Mouse (Mus musculus) CH12.LX (cell line): Measurements from ENCODE around the gene Cby1.

Experiments
- BHLHE40 ChIP-seq: IDR thresholded peaks from 2 replicates; pipeline ENCODE4 v1.6.1; 2011; ENCODE audit warnings: mild to moderate bottlenecking, low read depth, low read length, improper control_type of control experiment
- CHD2 ChIP-seq: IDR thresholded peaks from 2 replicates; pipeline ENCODE4 v1.6.1; 2011; ENCODE audit warnings: low read length, improper control_type of control experiment
- CTCF ChIP-seq, 2 experiments: IDR thresholded peaks in 1 of 2; conservative IDR thresholded peaks in 1 of 2; 2 replicates each; pipeline ENCODE4 v1.5.1; 2011 to 2012; ENCODE audit warnings: low read depth in 2 of 2, low read length in 2 of 2, improper control_type of control experiment in 1 of 2, inconsistent platforms in 1 of 2, mild to moderate bottlenecking in 1 of 2, moderate library complexity in 1 of 2
- EP300 ChIP-seq: IDR thresholded peaks from 2 replicates; pipeline ENCODE4 v1.6.1; 2011; ENCODE audit warnings: low read length, improper control_type of control experiment
- JUN ChIP-seq: IDR thresholded peaks from 2 replicates; pipeline ENCODE4 v1.6.1; 2011; ENCODE audit warnings: low read depth, mild to moderate bottlenecking, low read length, improper control_type of control experiment, moderate library complexity; ENCODE audit not compliant: insufficient read depth
- MEF2A ChIP-seq: IDR thresholded peaks from 2 replicates; pipeline ENCODE4 v1.6.1; 2014; ENCODE audit warnings: low read depth, mild to moderate bottlenecking, inconsistent platforms, low read length, improper control_type of control experiment, borderline replicate concordance
- POLR2A ChIP-seq: IDR thresholded peaks from 2 replicates; pipeline ENCODE4 v1.6.1; 2011; ENCODE audit warnings: low read depth, mild to moderate bottlenecking, improper control_type of control experiment, low read length
- POLR2AphosphoS2 ChIP-seq: IDR thresholded peaks from 2 replicates; pipeline ENCODE4 v1.6.1; 2011; ENCODE audit warnings: low read depth, low read length, improper control_type of control experiment
- SIN3A ChIP-seq: IDR thresholded peaks from 2 replicates; pipeline ENCODE4 v1.6.1; 2012; ENCODE audit warnings: low read length, improper control_type of control experiment, inconsistent platforms
- SMC3 ChIP-seq: IDR thresholded peaks from 2 replicates; pipeline ENCODE4 v1.6.1; 2011; ENCODE audit warnings: low read depth, low read length, improper control_type of control experiment
- TBP ChIP-seq: conservative IDR thresholded peaks from 2 replicates; pipeline ENCODE4 v1.6.1; 2011; ENCODE audit warnings: low read depth, low read length, improper control_type of control experiment
- USF1 ChIP-seq: IDR thresholded peaks from 2 replicates; pipeline ENCODE4 v1.6.1; 2014; ENCODE audit warnings: low read depth, mild to moderate bottlenecking, inconsistent platforms, low read length, improper control_type of control experiment
- ZNF384 ChIP-seq: IDR thresholded peaks from 2 replicates; pipeline ENCODE4 v1.6.1; 2012; ENCODE audit warnings: low read depth, low read length, improper control_type of control experiment, inconsistent platforms

DNA sequence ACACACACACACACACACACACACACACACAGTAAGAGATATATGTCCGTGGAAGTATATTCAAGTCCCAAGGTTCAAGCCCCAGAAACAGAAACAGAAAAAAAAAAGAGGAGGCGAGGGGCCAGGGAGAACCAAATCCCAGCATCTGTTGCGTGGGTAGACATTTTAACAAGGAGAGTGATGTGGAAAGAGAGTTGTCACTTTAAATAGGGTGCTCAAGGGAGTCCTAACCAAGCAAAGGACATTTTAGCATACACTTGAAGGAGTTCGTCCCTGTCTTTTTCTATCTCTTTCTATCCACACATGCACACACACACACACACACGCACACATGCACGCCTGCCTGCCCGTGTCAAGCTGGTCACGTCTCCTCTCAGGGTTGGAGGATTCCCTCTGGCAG lies 5.7 kb downstream of the Cby1 start:
- TF ChIP-seq SMC3 (no peak), CTCF (conservative IDR thresholded peaks at IDR 0.05 in 1 of 2, IDR thresholded peaks at IDR 0.05 in 1 of 2; ENCODE audit: low read depth in 2 of 2, low read length in 2 of 2) (no peak), POLR2A (no peak), CHD2 (no peak), ZNF384 (no peak), POLR2AphosphoS2 (no peak), SIN3A (no peak), JUN (no peak), BHLHE40 (no peak), USF1 (no peak), TBP (no peak), EP300 (no peak), MEF2A (no peak)
